Mouse (Mus musculus) ES-E14 (cell line): ENCODE measurements around the gene Pmch.

ENCODE experiments used
- CHD2 ChIP-seq: IDR thresholded peaks from 2 replicates; pipeline ENCODE4 v1.6.1; 2014; ENCODE audit warnings: mild to moderate bottlenecking, low read depth, low read length, inconsistent platforms
- HCFC1 ChIP-seq: IDR thresholded peaks from 2 replicates; pipeline ENCODE4 v1.6.1; 2012; ENCODE audit warnings: low read length, inconsistent platforms, borderline replicate concordance; ENCODE audit not compliant: insufficient read depth
- ZC3H11A ChIP-seq: IDR thresholded peaks from 2 replicates; pipeline ENCODE4 v1.6.1; 2012; ENCODE audit warnings: low read depth, mild to moderate bottlenecking, inconsistent platforms, low read length, borderline replicate concordance

DNA sequence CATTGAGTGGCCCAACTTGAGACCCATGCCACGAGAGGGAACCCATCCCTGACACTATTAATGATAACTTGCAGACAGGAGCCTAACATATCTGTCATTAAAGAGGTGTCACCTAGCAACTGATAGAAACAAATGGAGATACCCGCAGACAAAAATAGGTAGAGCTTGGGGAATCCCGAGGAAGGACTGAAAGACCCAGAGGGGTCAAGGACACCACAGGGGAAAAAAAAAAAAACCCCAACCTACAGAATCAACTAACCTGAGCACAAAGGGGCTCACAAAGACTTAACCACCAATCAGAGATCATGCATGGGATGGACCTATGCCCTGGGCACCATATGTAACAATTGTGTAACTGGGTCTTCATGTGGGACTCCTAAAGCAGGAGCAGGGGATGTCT, 23.5 kb upstream of the Pmch start:
- TF ChIP-seq ZC3H11A (no peak), HCFC1 (no peak), CHD2 (no peak)
